Mouse (Mus musculus): Measurements from ENCODE around the gene Ucn2. TPM values are rescaled to one million over a fixed set of nuclear protein-coding genes. Genes with fewer than 3 reads are reported as not detected.

Ucn2 gene
- not detected in 2 replicates for polyA plus RNA-seq (2015; fragmentation: Nextera tagmentation; extraction: Ambion mirVana)

DNA sequence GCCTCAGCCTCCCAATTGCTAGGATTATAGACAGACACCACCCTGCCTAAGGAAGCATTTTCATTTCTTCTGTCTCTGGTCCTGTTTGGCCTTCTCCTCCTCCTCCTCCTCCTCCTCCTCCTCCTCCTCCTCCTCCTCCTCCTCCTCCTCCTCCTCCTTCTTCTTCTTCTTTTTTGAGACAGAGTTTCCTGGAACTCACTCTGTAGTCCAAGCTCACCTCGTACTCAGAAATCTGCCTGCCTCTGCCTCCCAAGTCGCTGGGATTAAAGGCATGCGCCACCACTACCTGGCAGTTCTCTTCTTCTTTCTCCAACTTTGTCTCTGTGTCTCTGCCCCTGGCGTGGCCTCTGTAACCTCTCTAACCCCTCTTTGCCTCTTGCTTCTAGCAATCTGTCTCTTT lies at the start of gene Ucn2:
Gene Ucn2 (plus strand): TSS at position 301 of the 400 bp plus-strand sequence.
- no peak for DNase-seq (ENCODE audit: low spot score)

GRCm38 (mm10) chr9:108936418-108937364 lies 49.1 kb upstream of the Ucn2 start, which contains the start of gene Uqcrc1:
Gene Uqcrc1 (plus strand): TSS chr9:108936633.
- DNase-seq (ENCODE audit: low spot score), result peak; percentile 99

DNA sequence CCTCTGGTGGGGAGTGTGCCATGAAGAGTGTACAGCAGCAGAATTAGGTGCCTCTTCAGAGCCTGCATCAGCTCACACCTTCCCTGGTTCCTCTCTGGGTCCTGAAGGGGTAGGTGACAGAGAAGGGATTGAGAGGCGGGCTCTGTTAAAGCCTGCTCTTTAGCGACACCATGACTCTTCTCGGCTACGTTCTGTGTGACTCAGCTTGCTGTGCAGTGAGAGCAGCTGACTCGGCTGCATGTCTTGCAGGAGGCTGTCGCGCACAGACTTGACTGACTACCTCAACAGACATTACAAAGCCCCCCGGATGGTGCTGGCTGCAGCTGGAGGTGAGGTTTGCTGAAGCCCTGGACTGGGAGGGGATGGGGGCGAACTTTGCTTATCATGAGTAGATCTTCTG lies 40.7 kb upstream of the Ucn2 start:
- no peak for DNase-seq (ENCODE audit: low spot score)

DNA sequence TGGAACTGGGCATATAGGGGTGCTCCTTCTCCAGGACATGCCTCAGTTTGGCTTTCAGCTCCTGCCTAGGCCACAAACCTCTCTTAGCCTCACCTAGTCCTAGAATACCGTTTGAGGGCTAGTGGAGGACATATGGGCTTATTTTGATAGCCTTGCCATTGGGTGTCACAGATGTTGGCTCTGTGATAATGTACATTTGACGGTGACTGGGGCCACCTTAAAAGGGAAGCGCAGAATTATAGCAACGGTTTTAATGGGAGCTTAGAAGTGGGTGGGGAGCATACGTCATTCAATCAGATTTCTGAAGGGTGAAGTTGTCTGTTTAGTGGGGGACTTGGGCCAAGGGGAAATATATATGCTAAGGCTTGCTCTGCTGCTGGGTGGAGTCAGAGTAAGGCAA lies 40.2 kb upstream of the Ucn2 start:
- no peak for DNase-seq (ENCODE audit: low spot score)

DNA sequence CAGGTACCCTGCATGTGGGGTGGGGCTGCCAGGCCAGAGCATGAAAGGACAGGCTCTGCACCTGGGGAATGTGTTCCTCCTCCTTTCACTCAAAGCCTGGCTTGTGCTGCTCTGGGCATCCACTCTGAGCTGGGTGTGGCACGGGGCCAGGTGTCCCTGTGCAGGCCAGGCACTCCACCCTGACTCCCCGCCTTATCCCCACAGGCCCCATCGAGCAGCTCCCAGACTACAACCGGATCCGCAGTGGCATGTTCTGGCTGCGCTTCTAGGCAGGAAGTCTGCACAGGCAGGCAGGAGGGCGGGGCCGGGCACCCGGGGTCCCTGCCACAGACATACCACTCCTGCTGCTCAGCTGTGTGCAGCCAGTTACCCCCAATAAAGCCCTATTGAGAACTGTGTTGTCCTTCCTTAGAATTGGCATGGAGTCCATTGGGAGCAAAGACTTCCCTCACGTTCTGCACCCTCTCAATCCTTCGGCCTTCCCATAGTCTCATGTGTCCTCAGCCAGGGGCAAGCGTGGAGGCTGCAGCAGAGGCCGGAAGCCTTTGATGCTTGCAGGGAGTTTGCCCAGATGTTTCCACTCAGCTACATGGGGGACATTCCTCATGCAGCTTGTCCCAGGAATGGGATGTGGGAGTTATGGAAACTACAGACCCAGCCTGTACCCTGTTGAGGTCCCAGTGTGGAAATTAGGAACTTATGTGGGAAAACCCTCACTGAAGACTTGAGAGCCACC lies 36.4 kb upstream of the Ucn2 start:
- DNase-seq (ENCODE audit: low spot score), result no peak

GRCm38 (mm10) chr9:108949967-108950728 lies 35.7 kb upstream of the Ucn2 start:
- DNase-seq (ENCODE audit: low spot score), result no peak

DNA sequence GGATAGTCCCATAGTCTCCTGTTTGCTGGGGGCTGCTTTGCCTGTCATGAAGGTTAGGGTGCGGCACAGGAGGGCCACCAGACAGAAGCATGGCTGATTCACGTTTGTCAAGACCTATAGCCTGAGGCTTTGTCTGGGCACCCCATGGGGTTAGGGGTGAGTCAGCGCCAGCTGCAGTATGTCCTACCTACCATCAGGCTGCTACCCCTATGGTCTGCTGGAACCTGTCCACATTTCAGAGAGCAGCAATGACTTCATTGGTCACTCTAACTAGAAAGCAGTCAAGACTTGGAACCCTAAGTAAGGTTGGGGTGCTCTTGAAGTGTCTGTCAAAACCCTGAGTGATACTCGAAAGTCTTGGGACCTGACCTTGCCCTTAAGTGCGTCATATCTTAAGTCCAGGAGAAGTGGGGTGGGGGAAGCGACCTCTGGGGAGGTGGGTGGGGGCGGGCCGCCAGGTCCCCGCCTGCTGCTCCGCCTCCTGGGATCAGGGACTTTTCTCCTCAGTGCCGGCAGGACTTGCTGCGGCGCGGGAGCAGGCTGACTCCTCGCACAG lies 32.7 kb upstream of the Ucn2 start, which contains the start of gene Col7a1:
Gene Col7a1 (plus strand): TSS at position 506 of the 556 bp plus-strand sequence.
- DNase-seq (ENCODE audit: low spot score), result no peak

GRCm38 (mm10) chr9:108955241-108955640 lies 30.6 kb upstream of the Ucn2 start:
- no peak for DNase-seq (ENCODE audit: low spot score)

- no peak for DNase-seq (ENCODE audit: low spot score)
These were observed 30.0 kb upstream of the Ucn2 start for GRCm38 (mm10) chr9:108955846-108956245.

- no peak for DNase-seq (ENCODE audit: low spot score)
These were observed 22.2 kb upstream of the Ucn2 start for GRCm38 (mm10) chr9:108963577-108963976.

- no peak for DNase-seq (ENCODE audit: low spot score)
These were observed 21.5 kb upstream of the Ucn2 start for GRCm38 (mm10) chr9:108964338-108964737.

DNA sequence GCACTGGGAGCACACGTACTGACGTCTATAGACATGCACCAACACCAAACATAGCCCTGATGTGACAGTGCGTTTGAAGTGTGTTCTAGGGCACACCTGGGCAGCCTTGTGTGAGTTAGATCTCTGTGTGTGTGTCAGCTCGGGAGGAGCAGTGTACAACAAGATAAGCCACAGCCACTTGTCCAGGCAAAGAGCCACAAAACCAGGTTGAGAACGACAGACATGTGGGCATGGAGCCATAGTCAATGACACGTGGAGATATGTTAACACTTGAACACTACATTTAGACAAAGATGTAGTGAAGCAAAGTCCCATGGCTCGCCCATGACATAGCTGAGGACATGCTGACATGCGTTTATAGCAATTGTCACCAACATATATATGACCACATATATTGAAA lies 15.2 kb upstream of the Ucn2 start:
- DNase-seq (ENCODE audit: low spot score), result no peak

DNA sequence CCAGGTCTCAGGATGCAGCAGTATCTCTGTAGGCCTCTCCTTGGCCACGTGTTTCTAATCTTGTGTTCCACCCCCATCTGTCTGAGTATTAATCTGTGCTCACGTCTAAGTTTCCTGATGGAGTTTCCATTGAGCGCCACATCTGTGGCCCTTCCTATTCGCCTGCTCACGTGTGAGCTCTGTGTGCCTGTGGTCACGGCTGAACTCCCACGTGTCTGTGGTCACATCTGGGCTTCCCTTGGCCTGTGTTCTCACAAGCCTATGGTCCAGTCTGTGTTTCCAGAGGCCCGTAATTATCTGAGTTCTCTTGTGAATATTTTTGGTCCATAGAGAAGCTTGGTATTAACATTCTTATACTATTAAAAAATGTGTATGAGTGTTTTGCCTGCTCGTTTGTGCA lies 9.3 kb upstream of the Ucn2 start:
- no peak for DNase-seq (ENCODE audit: low spot score)

- DNase-seq (ENCODE audit: low spot score), result no peak
These were observed 7.8 kb upstream of the Ucn2 start for GRCm38 (mm10) chr9:108977966-108978365.

DNA sequence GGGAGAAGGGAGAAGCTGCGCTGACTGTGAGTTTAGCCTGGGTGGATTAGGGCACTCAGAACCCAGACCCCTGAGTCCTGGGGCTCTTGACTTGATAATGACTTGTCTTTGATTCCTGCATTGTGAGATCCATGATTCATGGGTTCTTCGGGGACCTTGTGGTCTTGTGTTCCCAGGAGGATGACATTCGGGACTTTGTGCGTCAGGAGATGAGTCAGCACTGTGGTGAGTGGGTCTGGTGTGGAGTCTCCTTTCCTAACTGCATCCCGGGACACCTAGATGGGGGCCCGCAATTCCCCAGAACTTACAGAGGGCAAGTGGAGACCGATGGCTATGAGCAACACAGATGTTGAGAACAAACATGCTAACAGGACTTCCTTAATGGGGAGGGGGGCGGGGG lies 3.3 kb upstream of the Ucn2 start:
- no peak for DNase-seq (ENCODE audit: low spot score)

GRCm38 (mm10) chr9:108983209-108983608 lies 2.6 kb upstream of the Ucn2 start:
- DNase-seq (ENCODE audit: low spot score), result no peak

GRCm38 (mm10) chr9:108987704-108988350 lies 2.0 kb downstream of the Ucn2 start:
- DNase-seq (ENCODE audit: low spot score), result no peak

DNA sequence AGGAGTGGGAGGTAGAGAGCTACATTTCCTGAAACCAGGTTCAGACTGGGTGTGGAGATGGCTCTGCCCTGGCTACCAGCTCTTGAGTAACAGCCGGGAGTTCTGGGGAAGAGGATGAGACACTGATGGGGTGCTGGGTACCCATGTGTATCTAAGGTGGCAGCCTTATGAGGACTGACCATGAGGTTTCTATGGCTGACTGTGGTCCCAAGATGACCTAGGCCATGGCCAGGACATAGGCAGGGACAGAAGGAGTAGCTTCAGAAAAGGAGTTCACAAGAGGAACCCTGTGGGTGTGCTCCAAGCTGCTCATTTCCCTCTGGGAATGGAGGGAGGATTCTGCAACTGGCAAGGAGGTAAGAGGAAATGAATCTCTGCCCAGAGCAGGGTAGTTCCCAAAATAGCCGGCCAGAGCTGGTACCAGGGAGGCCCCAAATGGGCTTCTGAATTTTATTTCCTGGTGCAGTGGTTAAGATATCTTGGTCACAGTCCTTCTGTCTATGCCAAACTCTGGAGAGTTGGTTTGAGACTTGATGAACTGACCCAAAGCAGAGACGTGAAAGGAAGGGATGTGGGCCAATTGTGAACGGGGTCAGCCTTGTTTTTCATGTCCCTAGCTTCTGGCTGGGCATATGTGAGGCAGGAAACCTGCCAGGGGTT lies 4.1 kb downstream of the Ucn2 start:
- no peak for DNase-seq (ENCODE audit: low spot score)

- no peak for DNase-seq (ENCODE audit: low spot score)
These were observed 4.6 kb downstream of the Ucn2 start for GRCm38 (mm10) chr9:108990462-108990820.

GRCm38 (mm10) chr9:108991428-108992084 lies 5.7 kb downstream of the Ucn2 start, which contains the start of gene Pfkfb4:
Gene Pfkfb4 (plus strand): TSS chr9:108991778.
- peak; percentile 98 for DNase-seq (ENCODE audit: low spot score)
